Mouse (Mus musculus) small intestine, adult 2 months (tissue): ENCODE data around the gene Sec11a.

Experiments
- CTCF ChIP-seq: fragments of 200-500 bp; IDR thresholded peaks from 2 replicates; pipeline ENCODE4 v1.5.1; 2012; ENCODE audit warnings: low read depth, mild to moderate bottlenecking, control low read depth, inconsistent platforms, low read length, moderate library complexity, mixed read lengths; ENCODE audit not compliant: insufficient replicate concordance, insufficient read length; ENCODE audit errors: extremely low read depth
- POLR2A ChIP-seq: fragments of 200-500 bp; IDR thresholded peaks from 2 replicates; pipeline ENCODE4 v1.6.1; 2012; ENCODE audit warnings: low read depth, mild to moderate bottlenecking, control low read depth, inconsistent platforms, low read length, moderate library complexity

DNA sequence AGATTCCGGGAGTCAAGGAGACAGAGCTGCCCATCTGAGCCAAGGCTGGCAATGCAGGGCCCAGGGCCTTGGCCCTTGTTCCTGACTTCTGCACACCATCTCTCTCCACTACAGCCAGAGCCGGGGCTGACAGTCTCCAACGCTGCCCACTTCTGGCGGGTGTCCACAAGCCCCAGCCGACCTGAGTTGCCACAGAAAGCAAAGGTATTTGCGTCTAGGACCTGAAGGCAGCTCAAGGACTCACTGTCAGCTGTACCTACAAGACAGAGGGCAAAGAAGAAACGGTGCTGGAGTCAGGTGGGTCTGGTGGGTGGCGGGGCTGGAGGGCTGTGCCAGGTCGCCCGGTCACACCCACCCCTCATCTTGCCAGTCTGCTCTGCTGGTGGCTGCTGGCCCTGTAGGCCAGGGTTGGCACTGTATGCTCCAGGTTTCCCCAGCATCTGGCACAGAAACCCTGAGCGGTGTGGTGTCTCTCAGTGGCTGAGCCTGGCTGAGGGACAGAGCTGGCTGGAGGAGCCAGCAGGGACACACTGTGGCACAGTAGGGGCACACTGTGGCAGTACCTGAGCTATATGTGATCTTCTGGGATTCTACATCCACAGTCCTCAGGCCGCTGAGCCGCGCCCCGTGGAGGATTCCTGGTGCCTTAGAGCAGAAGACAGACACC is 54.4 kb downstream of the Sec11a start:
- TF ChIP-seq CTCF (no peak), POLR2A (no peak)
